Mouse (Mus musculus): ENCODE data around the gene Slco2a1. TPM values are rescaled to one million over a fixed set of nuclear protein-coding genes. Genes with fewer than 3 reads are reported as not detected.

The Slco2a1 gene
- polyA plus RNA-seq, 1 experiment: 289 TPM

DNA sequence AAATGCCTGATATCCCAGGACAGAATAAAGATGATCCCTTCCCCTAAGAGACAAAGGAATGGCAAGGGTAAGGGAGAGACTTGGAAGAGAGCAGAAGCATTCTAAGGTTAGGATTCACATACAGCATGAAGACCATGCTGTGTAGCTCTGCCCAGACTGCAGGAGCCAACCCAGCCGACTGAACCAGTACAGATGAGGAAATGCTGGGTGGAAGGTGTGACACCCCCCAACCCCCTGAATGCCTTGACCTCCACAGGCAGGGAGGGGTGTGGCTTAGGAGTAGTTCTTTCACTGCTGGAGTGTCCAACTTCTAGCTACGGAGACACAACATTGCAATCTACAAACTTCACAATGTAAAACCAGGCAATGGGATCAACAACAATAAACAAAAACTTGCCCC lies 121.4 kb downstream of the Slco2a1 start:
- no peak for TF ChIP-seq CTCF (IDR thresholded peaks at IDR 0.05; ENCODE audit: insufficient read depth, low read length)
- peak; percentile 63; the same call in 1 of the 2 replicates for TF ChIP-seq POLR2A (IDR thresholded peaks at IDR 0.05; ENCODE audit: borderline replicate concordance, extremely low read depth, low read depth, low read length)
- DNase-seq: no peak
- peaks cover 19% of the 10 kb centered on the region for H3K4me1 ChIP-seq (ENCODE audit: control insufficient read depth, insufficient read depth, low read length)
- no peak overlapping the region for H3K4me3 ChIP-seq (replicated peaks; ENCODE audit: extremely low read depth, low read depth, low read length)
- 33% methylated on average over 2 of the region's 2 CpGs for WGBS

DNA sequence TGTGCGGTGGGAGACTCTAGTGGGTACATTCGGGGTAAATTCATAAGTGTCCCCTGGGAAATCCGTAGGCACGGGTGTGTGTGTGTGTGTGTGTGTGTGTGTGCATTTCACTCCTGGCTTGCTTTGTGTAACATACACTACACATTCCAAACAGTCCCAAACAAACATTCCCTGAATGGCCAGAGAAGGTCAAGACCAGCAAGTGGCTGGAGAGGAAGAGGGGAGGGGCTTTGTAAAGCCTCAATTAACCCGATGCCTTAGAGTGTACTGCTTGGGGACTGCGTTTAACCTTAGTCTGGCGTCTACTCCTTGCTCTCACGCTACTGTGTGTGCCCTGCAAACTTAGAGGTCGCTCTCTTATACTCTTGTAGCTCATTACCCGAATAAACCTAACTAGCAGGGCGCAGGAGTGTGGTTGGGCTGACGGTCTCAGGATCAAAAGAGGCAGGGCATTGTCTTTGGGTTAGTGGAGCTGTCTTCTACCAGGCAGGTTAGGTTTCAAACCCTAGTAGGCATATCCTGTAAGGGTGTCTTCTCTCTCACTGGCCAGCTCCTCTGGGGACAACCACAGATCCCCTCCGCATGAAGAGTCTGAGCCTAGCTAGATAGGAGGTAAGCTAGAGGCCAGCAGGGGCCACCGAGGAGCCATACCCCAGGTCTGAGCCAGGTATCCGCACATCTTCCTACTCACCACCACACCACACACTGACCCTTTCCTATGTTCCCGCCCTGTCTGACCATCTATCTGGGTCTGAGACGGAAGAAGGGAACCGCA lies 122.4 kb downstream of the Slco2a1 start:
- no peak; the same call in 1 of the 2 replicates for TF ChIP-seq POLR2A (IDR thresholded peaks at IDR 0.05; ENCODE audit: borderline replicate concordance, extremely low read depth, low read depth, low read length)
- TF ChIP-seq CTCF (IDR thresholded peaks at IDR 0.05; ENCODE audit: insufficient read depth, low read length): no peak
- peak; percentile 42 for DNase-seq
- WGBS: 15% methylated on average over 18 of the region's 18 CpGs
- H3K4me3 ChIP-seq (replicated peaks; ENCODE audit: extremely low read depth, low read depth, low read length): peak overlapping the region; percentile 90
- H3K4me1 ChIP-seq (ENCODE audit: control insufficient read depth, insufficient read depth, low read length): peaks cover 19% of the 10 kb centered on the region

GRCm38 (mm10) chr9:103111621-103112470 lies 123.3 kb downstream of the Slco2a1 start, which contains the start of gene Rab6b:
TSS of gene Rab6b (plus strand) at chr9:103111787.
- Histone ChIP-seq H3K4me3 (replicated peaks; ENCODE audit: extremely low read depth, low read depth, low read length) (peak within 1 kb of the TSS; percentile 90), H3K4me1 (ENCODE audit: control insufficient read depth, insufficient read depth, low read length) (peaks cover 19% of the 10 kb centered on the region)
- WGBS: under 1% methylated on average over 72 of the region's 81 CpGs
- peak; percentile 53 for DNase-seq
- no peak for TF ChIP-seq CTCF (IDR thresholded peaks at IDR 0.05; ENCODE audit: insufficient read depth, low read length)
- TF ChIP-seq POLR2A (IDR thresholded peaks at IDR 0.05; ENCODE audit: borderline replicate concordance, extremely low read depth, low read depth, low read length): no peak; the same call in 1 of the 2 replicates

DNA sequence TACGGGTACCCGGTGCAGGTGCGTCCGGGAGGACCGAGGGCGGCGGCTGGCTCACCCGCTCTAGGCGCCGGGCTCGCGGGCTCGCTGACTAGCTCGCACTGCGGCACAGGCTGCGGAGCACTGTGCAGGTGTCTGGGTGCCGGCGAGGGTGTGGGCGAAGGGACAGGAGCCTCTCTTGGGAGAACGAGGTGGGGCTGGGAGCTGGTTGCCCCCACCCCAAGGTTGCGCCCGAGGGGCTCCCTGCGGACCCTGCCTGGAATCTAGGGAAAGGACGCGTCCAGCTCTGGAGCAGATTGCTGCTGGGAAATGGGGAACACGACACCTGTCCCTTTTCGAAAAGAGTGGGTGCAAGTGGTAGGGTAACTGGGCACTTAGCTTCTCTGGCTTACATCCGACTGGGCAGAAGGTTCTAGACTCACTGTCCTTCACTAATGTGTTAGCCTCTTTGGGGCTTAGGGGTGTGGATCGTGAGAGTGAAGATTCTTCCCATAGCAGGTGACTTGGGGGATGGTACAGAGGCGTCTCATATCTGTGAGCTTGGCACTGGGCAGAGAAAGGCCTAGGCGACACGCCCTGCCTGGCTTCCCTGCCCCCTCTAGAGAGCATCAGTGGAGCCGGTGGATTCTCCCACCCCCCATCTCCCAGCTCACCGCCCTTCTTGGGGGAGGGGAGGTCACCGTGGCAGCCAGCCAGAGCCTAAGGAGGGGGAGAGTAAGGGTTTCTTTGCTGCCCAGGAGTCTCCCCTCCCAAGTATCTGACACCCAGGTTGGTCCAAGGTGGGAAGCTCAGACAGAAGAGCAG lies 124.2 kb downstream of the Slco2a1 start:
- 7% methylated on average over 35 of the region's 35 CpGs for WGBS
- TF ChIP-seq CTCF (IDR thresholded peaks at IDR 0.05; ENCODE audit: insufficient read depth, low read length) (no peak), POLR2A (IDR thresholded peaks at IDR 0.05; ENCODE audit: borderline replicate concordance, extremely low read depth, low read depth, low read length) (no peak)
- peaks cover 19% of the 10 kb centered on the region for H3K4me1 ChIP-seq (ENCODE audit: control insufficient read depth, insufficient read depth, low read length)
- peak overlapping the region; percentile 90 for H3K4me3 ChIP-seq (replicated peaks; ENCODE audit: extremely low read depth, low read depth, low read length)
- DNase-seq: no peak

DNA sequence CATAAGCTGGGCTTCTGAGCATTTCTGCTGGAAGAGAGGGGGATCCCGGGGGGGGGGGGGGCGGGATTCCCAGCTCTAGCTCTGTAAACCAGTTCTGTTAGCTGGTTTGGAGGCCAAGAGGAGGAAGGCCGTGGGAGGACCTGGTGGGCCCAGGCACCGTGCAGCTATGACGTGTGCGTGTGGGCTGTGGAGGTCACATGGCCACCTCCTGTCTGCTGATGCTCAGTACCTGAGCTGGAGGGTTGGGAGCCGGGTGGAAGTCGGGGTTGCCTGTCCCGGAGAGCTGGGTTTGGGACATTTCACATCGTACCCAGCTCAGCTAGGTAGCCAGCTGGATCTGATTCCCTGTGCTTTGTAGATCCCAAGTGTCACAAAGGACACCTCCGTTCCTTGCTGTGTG lies 124.8 kb downstream of the Slco2a1 start:
- no peak for TF ChIP-seq POLR2A (IDR thresholded peaks at IDR 0.05; ENCODE audit: borderline replicate concordance, extremely low read depth, low read depth, low read length)
- no peak for TF ChIP-seq CTCF (IDR thresholded peaks at IDR 0.05; ENCODE audit: insufficient read depth, low read length)
- Histone ChIP-seq H3K4me3 (replicated peaks; ENCODE audit: extremely low read depth, low read depth, low read length) (no peak overlapping the region), H3K4me1 (ENCODE audit: control insufficient read depth, insufficient read depth, low read length) (peaks cover 19% of the 10 kb centered on the region)
- no peak for DNase-seq
- WGBS: 71% methylated on average over 11 of the region's 11 CpGs

GRCm38 (mm10) chr9:103114326-103114725 lies 125.8 kb downstream of the Slco2a1 start:
- H3K4me3 ChIP-seq (replicated peaks; ENCODE audit: extremely low read depth, low read depth, low read length): no peak overlapping the region
- DNase-seq: no peak
- TF ChIP-seq CTCF (IDR thresholded peaks at IDR 0.05; ENCODE audit: insufficient read depth, low read length) (no peak), POLR2A (IDR thresholded peaks at IDR 0.05; ENCODE audit: borderline replicate concordance, extremely low read depth, low read depth, low read length) (no peak)
- 92% methylated on average over 8 of the region's 8 CpGs for WGBS
- H3K4me1 ChIP-seq (ENCODE audit: control insufficient read depth, insufficient read depth, low read length): peaks cover 18% of the 10 kb centered on the region

GRCm38 (mm10) chr9:103114901-103115300 lies 126.4 kb downstream of the Slco2a1 start:
- Histone ChIP-seq H3K4me3 (replicated peaks; ENCODE audit: extremely low read depth, low read depth, low read length) (no peak overlapping the region), H3K4me1 (ENCODE audit: control insufficient read depth, insufficient read depth, low read length) (peaks cover 14% of the 10 kb centered on the region)
- no peak for DNase-seq
- 95% methylated on average over 13 of the region's 13 CpGs for WGBS
- no peak for TF ChIP-seq POLR2A (IDR thresholded peaks at IDR 0.05; ENCODE audit: borderline replicate concordance, extremely low read depth, low read depth, low read length)
- no peak for TF ChIP-seq CTCF (IDR thresholded peaks at IDR 0.05; ENCODE audit: insufficient read depth, low read length)

- H3K4me1 ChIP-seq (ENCODE audit: control insufficient read depth, insufficient read depth, low read length): peaks cover 4% of the 10 kb centered on the region
- TF ChIP-seq CTCF (IDR thresholded peaks at IDR 0.05; ENCODE audit: insufficient read depth, low read length) (no peak), POLR2A (IDR thresholded peaks at IDR 0.05; ENCODE audit: borderline replicate concordance, extremely low read depth, low read depth, low read length) (no peak)
- DNase-seq: no peak
- 78% methylated on average over 4 of the region's 4 CpGs for WGBS
- no peak overlapping the region for H3K4me3 ChIP-seq (replicated peaks; ENCODE audit: extremely low read depth, low read depth, low read length)
These were observed 128.4 kb downstream of the Slco2a1 start for GRCm38 (mm10) chr9:103116941-103117340.

- DNase-seq: no peak
- H3K4me1 ChIP-seq (ENCODE audit: control insufficient read depth, insufficient read depth, low read length): peaks cover 4% of the 10 kb centered on the region
- no peak overlapping the region for H3K4me3 ChIP-seq (replicated peaks; ENCODE audit: extremely low read depth, low read depth, low read length)
- WGBS: 63% methylated on average over 5 of the region's 5 CpGs
- TF ChIP-seq CTCF (IDR thresholded peaks at IDR 0.05; ENCODE audit: insufficient read depth, low read length) (no peak), POLR2A (IDR thresholded peaks at IDR 0.05; ENCODE audit: borderline replicate concordance, extremely low read depth, low read depth, low read length) (no peak)
These were observed 129.0 kb downstream of the Slco2a1 start for GRCm38 (mm10) chr9:103117495-103117894.

Data from lung, adult 2 months (tissue).